Mouse (Mus musculus): ENCODE measurements around the gene Thbs3. TPM values are rescaled to one million over a fixed set of nuclear protein-coding genes. Genes with fewer than 3 reads are reported as not detected.
A peak's percentile ranks its signal among the peaks of the same experiment; 100 is the strongest.

The Thbs3 gene
- total and polyA plus RNA-seq, 3 experiments, result 0.49 to 3.4 (median 2.4) TPM

GRCm38 (mm10) chr3:89193351-89193750 is 21.6 kb upstream of the Thbs3 start:
- H3K4me1 ChIP-seq (ENCODE audit: insufficient read depth, low read depth, low read length), result peaks cover 22% of the 10 kb centered on the region
- ATAC-seq (ENCODE audit: extremely low read depth, insufficient number of reproducible peaks, low FRiP score, poor library complexity, severe bottlenecking) (no peak), DNase-seq (ENCODE audit: low spot score) (no peak)
- TF ChIP-seq GATA2 (IDR thresholded peaks at IDR 0.05; ENCODE audit: borderline replicate concordance, low read depth, low read length), result no peak
- no peak for TF ChIP-seq GATA1 (IDR thresholded peaks at IDR 0.05; ENCODE audit: borderline replicate concordance, low read length)
- no peak for TF ChIP-seq TAL1 (conservative IDR thresholded peaks at IDR 0.05; ENCODE audit: low read depth, low read length)
- no peak for TF ChIP-seq POLR2AphosphoS5 (IDR thresholded peaks at IDR 0.05; ENCODE audit: insufficient replicate concordance, low read depth, low read length)
- TF ChIP-seq CTCF (IDR thresholded peaks at IDR 0.05; ENCODE audit: low read depth, low read length), result no peak
- peaks cover 6% of the 10 kb centered on the region for H3K36me3 ChIP-seq (replicated peaks)
- no peak overlapping the region for H3K4me3 ChIP-seq (ENCODE audit: low read depth, low read length)
- H3K27me3 ChIP-seq (ENCODE audit: insufficient read depth, low read length), result no peaks in the 10 kb centered on the region; the same call in none of the 2 replicates
- no peaks in the 10 kb centered on the region for H3K9me3 ChIP-seq (replicated peaks)

- H3K27me3 ChIP-seq (ENCODE audit: insufficient read depth, low read length), result no peaks in the 10 kb centered on the region; the same call in 1 of the 2 replicates
- no peak overlapping the region for H3K4me3 ChIP-seq (ENCODE audit: low read depth, low read length)
- peaks cover 1% of the 10 kb centered on the region for H3K36me3 ChIP-seq (replicated peaks)
- DNase-seq (ENCODE audit: low spot score), result no peak
- no peak for ATAC-seq (ENCODE audit: extremely low read depth, insufficient number of reproducible peaks, low FRiP score, poor library complexity, severe bottlenecking)
- H3K9me3 ChIP-seq (replicated peaks), result no peaks in the 10 kb centered on the region
- TF ChIP-seq TAL1 (conservative IDR thresholded peaks at IDR 0.05; ENCODE audit: low read depth, low read length) (no peak), POLR2AphosphoS5 (IDR thresholded peaks at IDR 0.05; ENCODE audit: insufficient replicate concordance, low read depth, low read length) (no peak), GATA2 (IDR thresholded peaks at IDR 0.05; ENCODE audit: borderline replicate concordance, low read depth, low read length) (no peak), GATA1 (IDR thresholded peaks at IDR 0.05; ENCODE audit: borderline replicate concordance, low read length) (no peak), CTCF (IDR thresholded peaks at IDR 0.05; ENCODE audit: low read depth, low read length) (no peak)
- H3K4me1 ChIP-seq (ENCODE audit: insufficient read depth, low read depth, low read length), result peaks cover 22% of the 10 kb centered on the region
These were observed 21.1 kb upstream of the Thbs3 start for GRCm38 (mm10) chr3:89193853-89194252.

- DNase-seq (ENCODE audit: low spot score), result peak; percentile 89
- Histone ChIP-seq H3K9me3 (replicated peaks) (no peaks in the 10 kb centered on the region), H3K36me3 (replicated peaks) (no peaks in the 10 kb centered on the region), H3K4me3 (ENCODE audit: low read depth, low read length) (peak overlapping the region; percentile 70), H3K4me1 (ENCODE audit: insufficient read depth, low read depth, low read length) (peaks cover 26% of the 10 kb centered on the region), H3K27me3 (ENCODE audit: insufficient read depth, low read length) (no peaks in the 10 kb centered on the region; the same call in 1 of the 2 replicates)
- peak; percentile 95 for ATAC-seq (ENCODE audit: extremely low read depth, insufficient number of reproducible peaks, low FRiP score, poor library complexity, severe bottlenecking)
- no peak for TF ChIP-seq GATA1 (IDR thresholded peaks at IDR 0.05; ENCODE audit: borderline replicate concordance, low read length)
- TF ChIP-seq CTCF (IDR thresholded peaks at IDR 0.05; ENCODE audit: low read depth, low read length), result no peak
- TF ChIP-seq POLR2AphosphoS5 (IDR thresholded peaks at IDR 0.05; ENCODE audit: insufficient replicate concordance, low read depth, low read length), result no peak
- no peak for TF ChIP-seq TAL1 (conservative IDR thresholded peaks at IDR 0.05; ENCODE audit: low read depth, low read length)
- no peak for TF ChIP-seq GATA2 (IDR thresholded peaks at IDR 0.05; ENCODE audit: borderline replicate concordance, low read depth, low read length)
These were observed 18.8 kb upstream of the Thbs3 start for GRCm38 (mm10) chr3:89195979-89196877.

GRCm38 (mm10) chr3:89199839-89200238 is 15.1 kb upstream of the Thbs3 start:
- peaks cover 39% of the 10 kb centered on the region for H3K4me1 ChIP-seq (ENCODE audit: insufficient read depth, low read depth, low read length)
- H3K27me3 ChIP-seq (ENCODE audit: insufficient read depth, low read length), result no peaks in the 10 kb centered on the region; the same call in 1 of the 2 replicates
- H3K4me3 ChIP-seq (ENCODE audit: low read depth, low read length), result no peak overlapping the region
- no peaks in the 10 kb centered on the region for H3K9me3 ChIP-seq (replicated peaks)
- ATAC-seq (ENCODE audit: extremely low read depth, insufficient number of reproducible peaks, low FRiP score, poor library complexity, severe bottlenecking) (no peak), DNase-seq (ENCODE audit: low spot score) (no peak)
- peaks cover 12% of the 10 kb centered on the region for H3K36me3 ChIP-seq (replicated peaks)
- no peak for TF ChIP-seq TAL1 (conservative IDR thresholded peaks at IDR 0.05; ENCODE audit: low read depth, low read length)
- TF ChIP-seq POLR2AphosphoS5 (IDR thresholded peaks at IDR 0.05; ENCODE audit: insufficient replicate concordance, low read depth, low read length), result no peak
- TF ChIP-seq GATA2 (IDR thresholded peaks at IDR 0.05; ENCODE audit: borderline replicate concordance, low read depth, low read length), result no peak
- TF ChIP-seq CTCF (IDR thresholded peaks at IDR 0.05; ENCODE audit: low read depth, low read length), result no peak
- no peak for TF ChIP-seq GATA1 (IDR thresholded peaks at IDR 0.05; ENCODE audit: borderline replicate concordance, low read length)

GRCm38 (mm10) chr3:89202253-89203141 is 12.5 kb upstream of the Thbs3 start, which contains the start of gene Gba:
Gba (plus strand) TSS chr3:89202928.
- Histone ChIP-seq H3K4me3 (ENCODE audit: low read depth, low read length) (peak within 1 kb of the TSS; percentile 73), H3K36me3 (replicated peaks) (peaks cover 38% of the 10 kb centered on the region), H3K27me3 (ENCODE audit: insufficient read depth, low read length) (no peaks in the 10 kb centered on the region; the same call in 1 of the 2 replicates), H3K4me1 (ENCODE audit: insufficient read depth, low read depth, low read length) (peaks cover 35% of the 10 kb centered on the region), H3K9me3 (replicated peaks) (no peaks in the 10 kb centered on the region)
- DNase-seq (ENCODE audit: low spot score) (peak; percentile 75), ATAC-seq (ENCODE audit: extremely low read depth, insufficient number of reproducible peaks, low FRiP score, poor library complexity, severe bottlenecking) (peak; percentile 66)
- no peak for TF ChIP-seq POLR2AphosphoS5 (IDR thresholded peaks at IDR 0.05; ENCODE audit: insufficient replicate concordance, low read depth, low read length)
- TF ChIP-seq GATA1 (IDR thresholded peaks at IDR 0.05; ENCODE audit: borderline replicate concordance, low read length), result no peak
- no peak for TF ChIP-seq GATA2 (IDR thresholded peaks at IDR 0.05; ENCODE audit: borderline replicate concordance, low read depth, low read length)
- TF ChIP-seq CTCF (IDR thresholded peaks at IDR 0.05; ENCODE audit: low read depth, low read length), result no peak
- no peak for TF ChIP-seq TAL1 (conservative IDR thresholded peaks at IDR 0.05; ENCODE audit: low read depth, low read length)
